In genomic region chr9:103134450-103135030, GRCm38 (mm10) we compare ENCODE assay signal across 8 mouse cellular contexts. TPM values are rescaled to one million over a fixed set of nuclear protein-coding genes. Genes with fewer than 3 reads are reported as not detected.
DNase-seq lines count a peak whose midpoint lies in the region; ATAC-seq lines count a peak whose summit lies in the region.

No protein-coding gene starts in this region.

- no peak overlapping the region for H3K4me3 ChIP-seq in kidney, embryonic 15.5 days (replicated peaks)
- no peak overlapping the region for H3K4me3 ChIP-seq in forebrain, embryonic 15.5 days
- H3K4me3 ChIP-seq in midbrain, embryonic 14.5 days (replicated peaks; ENCODE audit: low read depth, low read length): no peak overlapping the region

- H3K27ac ChIP-seq in kidney, embryonic 15.5 days: no peak overlapping the region
- peak overlapping the region; percentile 67; the same call in 1 of the 2 replicates for H3K27ac ChIP-seq in forebrain, embryonic 15.5 days (replicated peaks)
- H3K27ac ChIP-seq in midbrain, embryonic 14.5 days (replicated peaks; ENCODE audit: low read depth, low read length): peak overlapping the region; percentile 86

- H3K4me1 ChIP-seq in kidney, embryonic 15.5 days: peaks cover 11% of the 10 kb centered on the region; the same call in 1 of the 2 replicates
- peaks cover 25% of the 10 kb centered on the region for H3K4me1 ChIP-seq in forebrain, embryonic 15.5 days
- H3K4me1 ChIP-seq in midbrain, embryonic 14.5 days (ENCODE audit: control insufficient read depth, insufficient read depth, low read length): peaks cover 40% of the 10 kb centered on the region

- H3K27me3 ChIP-seq in kidney, embryonic 15.5 days: no peaks in the 10 kb centered on the region
- H3K27me3 ChIP-seq in forebrain, embryonic 15.5 days: no peaks in the 10 kb centered on the region
- no peaks in the 10 kb centered on the region for H3K27me3 ChIP-seq in midbrain, embryonic 14.5 days (ENCODE audit: control insufficient read depth, insufficient read depth, low read length)

- no peak for DNase-seq in kidney, postnatal 25 days
- peak; percentile 49 for DNase-seq in ES-CJ7 (ENCODE audit: low read depth, low spot score)
- DNase-seq in midbrain, embryonic 14.5 days: no peak
- DNase-seq in ovary, adult 18-20 months (ENCODE audit: low spot score): no peak
- DNase-seq in urinary bladder, postnatal 25 days (ENCODE audit: low spot score): no peak
- no peak for DNase-seq in kidney, adult 8-10 months

- WGBS in kidney, embryonic 15.5 days: 34% methylated on average over 9 of the region's 9 CpGs
- WGBS in forebrain, embryonic 15.5 days: 54% methylated on average over 9 of the region's 9 CpGs
- WGBS in midbrain, embryonic 14.5 days: 67% methylated on average over 9 of the region's 9 CpGs

- ATAC-seq in kidney, embryonic 15.5 days (replicated peaks; ENCODE audit: low FRiP score): peak; percentile 30; the same call in 1 of the 2 replicates
- ATAC-seq in forebrain, embryonic 15.5 days (replicated peaks): peak; percentile 26; the same call in 1 of the 2 replicates
- ATAC-seq in midbrain, embryonic 14.5 days (ENCODE audit: low FRiP score, low TSS enrichment): no peak

- H3K9me3 ChIP-seq in kidney, embryonic 15.5 days (replicated peaks): no peaks in the 10 kb centered on the region
- no peaks in the 10 kb centered on the region for H3K9me3 ChIP-seq in forebrain, embryonic 15.5 days
- H3K9me3 ChIP-seq in midbrain, embryonic 14.5 days (ENCODE audit: control insufficient read depth, low read length): no peaks in the 10 kb centered on the region

- H3K36me3 ChIP-seq in kidney, embryonic 15.5 days: no peaks in the 10 kb centered on the region
- no peaks in the 10 kb centered on the region for H3K36me3 ChIP-seq in forebrain, embryonic 15.5 days
- peaks cover 4% of the 10 kb centered on the region; the same call in 1 of the 2 replicates for H3K36me3 ChIP-seq in midbrain, embryonic 14.5 days (ENCODE audit: control insufficient read depth, insufficient read depth, low read length)

- no peak overlapping the region for H3K4me2 ChIP-seq in kidney, embryonic 15.5 days
- no peak overlapping the region for H3K4me2 ChIP-seq in forebrain, embryonic 15.5 days (replicated peaks)
- H3K4me2 ChIP-seq in midbrain, embryonic 14.5 days (ENCODE audit: low read length): no peak overlapping the region

- no peak overlapping the region for H3K9ac ChIP-seq in kidney, embryonic 15.5 days
- H3K9ac ChIP-seq in forebrain, embryonic 15.5 days (replicated peaks): 0 out of 2 replicates have a peak overlapping the region, but pooled peaks have one; percentile 13
- peak overlapping the region; percentile 18; the same call in 1 of the 2 replicates for H3K9ac ChIP-seq in midbrain, embryonic 14.5 days (replicated peaks; ENCODE audit: low read length)

RNA-seq across cellular contexts. Expression of gene Rab6b, which starts 23.0 kb away (rescaled TPM):
- polyA plus RNA-seq in kidney, embryonic 15.5 days (2015; fragmentation: Nextera tagmentation; extraction: Ambion mirVana): 5.2 and 5.3 TPM in 2 replicates
- 62.3 and 63.3 TPM in 2 replicates for polyA plus RNA-seq in forebrain, embryonic 15.5 days (2015; fragmentation: Nextera tagmentation; extraction: Ambion mirVana)
- 64.2 and 93.4 TPM in 2 replicates for polyA plus RNA-seq in midbrain, embryonic 14.5 days (2014; fragmentation: Nextera tagmentation; extraction: Ambion mirVana)

Comparison
In these comparisons a context has a peak if more than half of its experiments do, and no peak if none do; other contexts are left out.
1. RNA of gene Rab6b, which starts 23.0 kb away (polyA plus RNA-seq): 64.2 to 93.4 TPM in midbrain, embryonic 14.5 days and 62.3 to 63.3 TPM in forebrain, embryonic 15.5 days; 5.2 to 5.3 TPM in kidney, embryonic 15.5 days; every median in the first group is over 10 times any median in the second.